Mouse (Mus musculus): ENCODE data around the gene Hoxa9.

The Hoxa9 gene

DNA sequence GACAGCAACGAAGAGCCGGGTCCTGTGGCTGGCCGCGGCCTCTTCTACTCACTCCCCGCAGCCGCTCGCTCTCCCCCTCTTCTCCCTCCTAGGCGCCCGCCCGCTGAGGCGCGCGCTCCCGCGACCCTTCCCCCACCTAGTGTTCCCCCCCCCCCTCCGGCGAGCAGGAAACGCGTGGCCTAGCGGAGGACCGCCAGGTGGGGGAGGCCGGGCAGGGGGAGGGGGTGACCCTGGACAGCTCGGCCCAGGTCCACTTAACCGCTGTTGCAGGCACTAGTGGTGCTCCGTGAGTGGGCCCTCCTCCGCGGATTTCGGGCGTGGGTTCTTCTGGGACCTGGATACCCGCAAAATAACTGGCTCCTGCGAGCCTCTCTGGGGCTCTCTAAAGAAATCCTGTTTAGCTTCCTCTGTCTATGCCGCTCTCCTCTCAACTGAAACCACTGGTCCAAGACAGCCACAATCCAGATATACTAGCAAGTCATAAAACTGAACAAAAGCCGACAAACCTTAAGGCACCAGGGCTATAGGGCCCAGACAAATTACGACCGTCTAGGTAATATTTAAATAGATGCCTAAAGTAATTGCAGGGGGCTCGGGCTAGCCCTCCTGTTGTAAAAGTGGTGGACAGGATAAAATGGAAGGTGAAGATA, at the start of gene Hoxa9:
TSS of gene Hoxa9 (minus strand) at position 574 of the 650 bp plus-strand sequence.
- DNase-seq (ENCODE audit: low spot score in 2 of 2): peak in 1 of 2 experiments; percentile 59

DNA sequence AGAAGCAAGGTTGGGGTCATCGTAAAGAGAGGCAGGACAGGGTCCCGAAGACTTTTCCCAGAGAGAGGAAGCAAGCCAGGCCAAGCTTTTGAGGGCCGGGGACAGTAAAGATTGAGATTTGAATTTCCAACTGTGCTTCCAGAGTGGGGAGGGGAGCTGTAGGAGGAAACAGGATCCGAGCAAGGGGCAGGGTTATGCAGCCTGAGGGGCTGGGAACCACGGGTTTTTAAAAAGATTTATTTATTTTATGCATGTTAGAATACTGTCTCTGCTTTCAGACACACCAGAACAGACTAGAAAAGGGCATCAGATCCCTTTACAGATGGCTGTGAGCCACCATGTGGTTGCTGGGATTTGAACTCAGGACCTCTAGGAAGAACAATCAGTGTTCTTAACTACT, 46.0 kb upstream of the Hoxa9 start:
- no peak for DNase-seq (ENCODE audit: low spot score in 2 of 2)

DNA sequence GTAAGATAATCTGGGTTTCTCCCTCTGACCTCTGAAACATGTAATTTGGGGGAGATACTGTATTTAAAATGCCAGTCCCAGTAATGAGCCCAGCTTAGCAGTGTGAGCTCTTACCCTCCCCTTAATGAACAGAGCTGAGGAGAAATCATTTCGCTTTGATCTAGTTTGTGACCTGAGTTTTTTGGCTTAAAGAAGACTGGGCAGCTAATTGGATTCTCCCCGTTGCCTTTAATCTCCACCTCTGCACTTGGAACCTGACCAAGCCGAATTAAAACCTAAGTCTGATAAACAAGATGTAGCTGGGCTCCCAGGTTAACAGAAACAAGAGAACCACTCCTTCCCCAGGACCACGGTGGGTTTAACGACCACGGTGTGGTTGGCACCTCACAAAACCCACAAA, 45.5 kb upstream of the Hoxa9 start:
- no peak for DNase-seq (ENCODE audit: low spot score in 2 of 2)

DNA sequence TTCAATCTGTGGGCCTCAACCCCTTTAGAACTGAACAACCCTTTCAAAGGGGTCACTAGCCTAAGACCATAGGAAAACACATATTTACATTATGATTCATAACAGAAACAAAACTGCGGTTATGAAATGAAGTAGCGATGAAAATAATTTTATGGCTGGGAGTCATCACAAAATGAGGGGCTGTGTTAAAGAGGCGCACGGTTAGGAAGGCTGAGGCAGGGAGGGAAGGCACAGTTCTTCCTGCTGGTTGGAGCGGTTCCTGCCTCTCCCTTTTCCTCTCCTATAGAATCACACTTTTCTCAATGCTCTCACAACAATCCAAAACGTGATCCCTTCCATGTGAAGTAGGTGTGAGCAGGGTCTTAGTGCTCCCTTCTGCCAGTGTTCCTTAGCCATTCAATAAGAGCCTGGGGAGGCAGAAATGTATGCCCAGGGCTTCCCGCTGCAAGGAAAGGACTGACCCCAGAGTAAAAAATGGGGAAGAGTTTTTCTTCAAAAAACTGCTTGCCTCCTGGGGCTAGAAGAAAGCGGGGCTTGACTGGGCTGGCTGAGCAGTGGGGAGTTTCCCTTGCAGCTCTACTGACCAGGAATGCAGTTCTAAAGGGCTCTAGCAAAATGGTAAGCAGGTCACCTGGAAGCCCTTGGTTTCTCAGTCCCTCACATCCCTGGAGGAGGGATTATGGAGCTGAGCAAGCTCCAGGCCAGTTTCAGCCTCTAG, 44.8 kb upstream of the Hoxa9 start:
- no peak for DNase-seq (ENCODE audit: low spot score in 2 of 2)

DNA sequence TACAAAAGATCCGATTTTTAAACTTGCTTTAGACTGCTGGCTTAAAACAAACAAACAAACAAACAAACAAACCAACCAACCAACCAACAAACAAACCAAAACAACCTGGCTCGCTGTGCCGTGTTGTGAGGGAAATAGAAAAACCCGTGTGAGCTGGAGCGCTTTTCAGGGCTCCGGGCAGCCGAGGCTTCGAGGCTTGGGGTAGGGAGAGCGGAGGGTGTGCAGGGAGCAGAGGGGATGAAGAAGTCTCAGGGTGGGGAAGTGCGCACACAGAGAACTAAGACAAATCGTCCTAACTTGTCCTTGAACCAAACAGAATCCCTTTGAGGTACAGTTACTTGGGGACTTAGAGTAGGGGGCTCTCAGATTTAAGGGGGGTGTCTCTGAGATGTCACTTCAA, 43.7 kb upstream of the Hoxa9 start:
- DNase-seq (ENCODE audit: low spot score in 2 of 2): no peak

DNA sequence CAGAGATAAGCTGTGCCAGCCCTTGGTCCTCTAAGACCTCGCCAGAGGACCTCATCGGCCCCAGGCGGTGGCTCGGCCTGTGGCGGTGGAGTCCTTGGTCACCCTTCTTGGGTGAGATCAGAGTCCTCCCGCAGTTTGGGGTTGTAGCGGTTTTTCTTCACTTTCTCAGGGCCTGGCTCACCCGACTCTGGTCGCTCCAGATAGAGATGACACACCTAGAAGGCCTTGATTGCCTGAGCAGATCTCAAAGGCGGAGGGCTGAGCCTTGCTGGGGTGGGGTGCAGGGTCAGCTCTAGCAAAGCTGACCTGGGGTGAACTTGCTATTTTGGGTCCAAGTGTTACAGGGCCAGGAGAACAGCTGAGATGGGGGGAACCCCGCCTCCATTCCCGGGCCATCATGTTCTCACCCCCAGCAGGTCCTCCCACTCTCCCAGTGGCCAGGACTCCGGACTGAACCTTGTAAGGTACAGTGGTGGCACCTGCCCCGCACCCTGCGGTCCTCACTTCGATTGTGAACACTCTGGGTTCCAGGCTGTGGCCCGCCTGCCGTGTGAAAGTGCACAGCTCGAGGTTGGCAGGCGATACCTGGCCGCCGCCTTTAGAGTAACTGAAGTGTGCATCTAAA, 42.9 kb upstream of the Hoxa9 start:
- no peak for DNase-seq (ENCODE audit: low spot score in 2 of 2)

DNA sequence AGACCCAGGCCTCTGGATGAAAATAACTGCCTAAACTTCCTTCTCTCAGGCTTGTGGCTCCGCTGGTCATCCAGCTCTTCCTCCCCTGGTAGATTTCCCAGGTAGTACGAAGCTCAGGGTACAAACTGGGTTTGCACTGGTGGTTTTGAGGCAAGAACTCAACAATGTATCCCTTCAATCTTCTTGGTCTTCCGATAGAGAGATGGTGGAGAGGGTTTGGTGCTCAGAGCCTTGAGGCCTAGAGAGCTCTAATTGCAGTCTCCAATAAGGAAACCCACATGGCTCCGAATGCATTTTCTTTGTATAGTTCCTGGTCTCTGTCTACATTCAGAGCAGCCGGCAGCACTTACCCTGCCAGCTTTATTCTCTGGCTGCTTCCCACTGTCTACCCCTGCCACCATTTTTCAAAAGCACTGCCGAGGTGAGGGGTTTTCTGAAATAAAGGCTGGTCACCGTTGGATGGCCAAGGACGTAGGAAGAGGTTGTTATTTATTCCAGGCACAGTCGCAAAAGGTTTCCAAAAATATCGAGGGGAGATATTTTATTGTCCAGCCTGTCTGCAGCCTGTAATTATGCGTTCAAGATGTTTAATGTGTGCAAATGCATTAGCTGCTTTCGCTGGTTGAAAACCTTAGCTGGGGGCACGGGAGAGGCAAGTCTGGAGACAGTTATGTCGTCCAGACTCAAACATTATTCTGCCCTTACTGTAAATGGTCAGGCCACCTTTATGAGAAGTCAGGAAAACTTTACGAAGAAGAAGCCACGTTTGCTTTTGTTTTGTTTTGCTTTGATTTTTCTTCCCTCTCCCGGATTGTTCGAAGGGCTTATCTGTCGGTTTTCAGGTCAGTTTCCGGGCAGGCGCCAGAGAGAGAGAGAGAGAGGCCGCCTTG, 42.1 kb upstream of the Hoxa9 start:
- DNase-seq (ENCODE audit: low spot score in 2 of 2): no peak

DNA sequence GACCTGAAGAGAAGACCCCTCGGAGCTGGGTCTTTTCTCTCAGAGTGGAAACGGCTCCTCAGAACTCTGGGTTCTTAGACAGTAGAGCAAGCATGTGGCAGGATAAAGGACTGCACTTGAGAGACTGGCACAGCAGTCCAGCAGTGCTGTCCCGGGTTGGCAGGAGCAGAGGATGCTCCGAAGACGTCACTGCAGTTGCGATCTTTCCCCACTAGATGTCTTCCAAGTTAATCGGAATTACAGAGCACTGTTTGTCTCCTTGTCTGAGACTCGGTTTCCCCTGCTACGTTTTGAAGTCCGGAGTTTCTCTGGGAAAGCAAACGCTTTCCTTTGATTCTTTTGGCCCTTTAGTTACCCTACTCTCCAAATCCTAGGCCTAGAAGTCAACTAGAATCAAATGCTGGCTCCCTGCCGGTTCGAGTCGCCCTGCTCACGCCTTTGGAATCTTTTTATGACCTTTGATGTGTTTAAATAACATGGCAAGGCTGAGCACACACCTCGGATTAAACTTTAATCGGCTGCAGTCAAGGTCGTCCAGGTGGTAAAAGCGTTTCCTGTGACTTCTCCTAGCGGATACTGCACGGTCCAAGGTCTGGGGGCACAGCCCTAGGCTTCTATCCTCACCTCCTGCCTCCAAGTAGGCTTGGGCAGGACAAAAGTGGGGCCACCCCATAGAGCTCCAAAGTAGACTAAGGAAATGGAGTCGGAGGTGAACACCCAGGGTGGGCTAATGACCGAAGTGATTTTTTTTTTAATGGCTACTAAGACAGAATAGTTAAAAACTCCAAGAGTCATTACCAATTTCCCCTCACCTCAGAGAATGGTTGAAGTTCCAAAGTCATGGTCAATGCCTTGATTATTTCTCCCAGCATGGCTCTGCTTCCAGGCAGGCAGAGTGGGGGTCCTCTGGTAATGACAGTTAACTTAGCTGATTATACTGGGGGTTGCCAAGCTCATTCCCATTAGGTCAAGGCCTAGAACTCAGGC, 39.9 kb upstream of the Hoxa9 start:
- peak in 1 of 2 experiments; percentile 65 for DNase-seq (ENCODE audit: low spot score in 2 of 2)

DNA sequence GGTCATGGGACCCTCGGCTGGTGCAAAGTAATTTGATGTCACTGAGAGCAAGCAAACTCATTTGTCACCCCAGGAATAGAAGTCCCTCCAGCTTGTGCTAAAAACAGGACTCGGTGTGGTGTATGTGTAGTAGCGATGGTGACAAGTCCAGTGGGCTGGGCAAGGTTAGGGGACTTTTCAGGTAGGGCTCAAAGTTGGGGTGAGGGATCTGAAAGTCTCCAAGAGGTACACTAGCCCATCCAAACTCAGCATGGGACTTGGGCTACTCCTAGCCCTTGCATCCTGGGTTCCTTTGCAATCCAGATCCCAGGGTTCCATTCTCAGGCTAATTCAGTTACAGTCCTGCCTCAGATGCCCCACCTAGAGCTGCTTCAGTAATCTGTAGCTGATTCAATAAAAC, 37.9 kb upstream of the Hoxa9 start:
- DNase-seq (ENCODE audit: low spot score in 2 of 2): no peak

DNA sequence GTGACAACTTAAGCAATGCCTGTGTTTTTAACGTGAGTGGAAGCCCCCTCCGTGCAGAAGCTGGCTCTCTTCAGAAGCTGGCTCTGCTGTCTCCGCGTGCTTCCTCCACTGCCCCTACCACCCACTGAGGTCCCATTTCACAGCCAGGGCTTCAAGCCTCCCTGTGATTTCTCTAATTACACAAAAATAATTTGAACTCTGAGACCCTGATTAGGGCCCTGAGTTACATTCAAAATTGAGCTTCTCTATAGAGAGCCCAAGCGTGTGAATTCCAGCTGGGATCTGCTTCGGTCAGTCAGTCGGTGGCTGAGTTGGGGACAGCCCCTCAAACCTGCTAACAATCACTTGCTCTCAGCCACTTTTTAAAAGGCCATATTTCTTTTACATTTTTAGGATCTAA, 37.5 kb upstream of the Hoxa9 start:
- no peak for DNase-seq (ENCODE audit: low spot score in 2 of 2)

DNA sequence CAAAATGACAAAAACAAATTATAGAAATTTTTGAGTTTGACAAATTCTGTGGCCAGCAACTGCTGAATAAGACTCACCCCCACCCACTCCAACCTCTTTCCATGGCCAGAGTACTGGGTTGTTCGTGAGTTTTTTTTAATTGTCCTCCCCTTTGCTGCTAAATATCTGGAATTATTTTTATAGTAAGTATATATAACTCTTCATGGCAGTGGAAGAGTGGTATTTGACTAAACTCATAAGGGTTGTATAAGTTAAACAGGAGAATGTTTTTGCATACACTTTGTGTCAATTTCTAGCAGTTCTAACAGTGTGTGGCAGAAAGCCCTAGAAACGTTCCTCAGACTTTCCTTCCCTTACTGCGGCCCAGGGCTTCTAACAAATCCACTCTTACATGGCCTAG, 36.8 kb upstream of the Hoxa9 start:
- DNase-seq (ENCODE audit: low spot score in 2 of 2): no peak

DNA sequence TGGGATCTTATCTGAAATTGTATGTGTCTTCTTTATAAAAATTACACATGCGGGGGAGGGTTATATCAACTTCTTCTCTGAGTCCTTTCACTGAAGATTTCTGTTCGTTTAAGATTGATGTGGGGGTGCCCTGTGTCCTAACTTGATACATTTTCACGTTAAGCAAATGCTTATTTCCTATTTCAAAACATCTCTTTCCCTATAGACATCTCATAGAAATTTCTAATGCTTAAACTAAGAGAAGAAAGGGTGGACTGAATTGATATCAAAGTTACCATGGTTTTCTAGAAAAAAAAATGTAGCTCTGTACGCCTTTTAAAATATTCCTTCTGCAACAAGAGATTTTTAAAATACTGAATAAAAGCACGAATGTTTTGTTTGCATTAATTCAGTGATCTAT, 36.3 kb upstream of the Hoxa9 start:
- no peak for DNase-seq (ENCODE audit: low spot score in 2 of 2)

DNA sequence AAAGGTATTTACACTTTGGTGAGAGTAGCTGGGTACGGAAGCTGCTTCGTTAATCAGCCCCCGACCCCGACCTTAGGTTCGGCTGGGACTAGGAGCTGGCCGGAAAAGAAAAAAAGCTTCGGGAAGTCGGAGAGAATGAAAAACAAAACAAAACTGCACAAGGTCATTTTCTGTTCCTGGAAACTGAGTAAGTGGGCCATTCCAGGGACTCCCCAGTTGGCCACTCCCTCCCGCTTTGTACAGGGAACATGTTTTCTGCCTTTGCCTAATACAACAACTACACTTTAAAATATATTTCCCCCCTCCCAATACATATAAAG, 35.7 kb upstream of the Hoxa9 start:
- DNase-seq (ENCODE audit: low spot score in 2 of 2): no peak

DNA sequence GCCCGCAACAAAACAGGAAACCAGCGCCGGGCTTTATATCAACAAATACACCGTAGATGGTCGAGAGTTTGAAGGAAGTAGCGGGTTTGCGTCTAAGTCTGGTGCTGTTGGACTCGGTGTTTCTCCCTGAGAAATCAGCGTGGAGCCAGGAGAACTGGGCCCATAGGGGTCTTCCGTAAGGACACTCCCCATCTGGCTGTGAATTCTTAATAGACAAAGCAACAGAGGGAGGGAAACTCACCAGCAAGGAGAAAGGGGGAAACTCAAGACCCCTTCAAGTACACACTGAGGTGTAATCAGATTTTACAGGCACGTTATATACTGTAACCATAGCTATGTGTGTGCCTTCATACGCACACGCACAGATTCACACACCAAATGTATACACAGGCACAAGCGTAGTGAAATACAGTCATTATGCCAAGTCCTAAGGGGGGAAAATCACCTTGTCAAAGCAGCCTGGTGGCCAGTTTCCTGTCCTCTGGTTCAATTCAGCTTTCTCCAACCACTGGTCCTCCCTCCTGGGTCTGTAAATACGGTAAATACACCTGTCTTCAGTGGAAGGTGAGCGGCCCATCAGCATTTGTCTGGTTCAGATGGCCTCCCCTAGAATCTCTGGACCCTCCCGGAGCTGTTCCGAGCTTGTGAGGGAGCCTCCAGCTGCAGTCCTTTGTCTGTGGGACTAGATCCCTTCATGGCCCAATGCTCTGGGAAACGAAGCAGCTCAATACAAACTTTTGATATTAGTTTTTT, 35.2 kb upstream of the Hoxa9 start:
- DNase-seq (ENCODE audit: low spot score in 2 of 2): no peak

DNA sequence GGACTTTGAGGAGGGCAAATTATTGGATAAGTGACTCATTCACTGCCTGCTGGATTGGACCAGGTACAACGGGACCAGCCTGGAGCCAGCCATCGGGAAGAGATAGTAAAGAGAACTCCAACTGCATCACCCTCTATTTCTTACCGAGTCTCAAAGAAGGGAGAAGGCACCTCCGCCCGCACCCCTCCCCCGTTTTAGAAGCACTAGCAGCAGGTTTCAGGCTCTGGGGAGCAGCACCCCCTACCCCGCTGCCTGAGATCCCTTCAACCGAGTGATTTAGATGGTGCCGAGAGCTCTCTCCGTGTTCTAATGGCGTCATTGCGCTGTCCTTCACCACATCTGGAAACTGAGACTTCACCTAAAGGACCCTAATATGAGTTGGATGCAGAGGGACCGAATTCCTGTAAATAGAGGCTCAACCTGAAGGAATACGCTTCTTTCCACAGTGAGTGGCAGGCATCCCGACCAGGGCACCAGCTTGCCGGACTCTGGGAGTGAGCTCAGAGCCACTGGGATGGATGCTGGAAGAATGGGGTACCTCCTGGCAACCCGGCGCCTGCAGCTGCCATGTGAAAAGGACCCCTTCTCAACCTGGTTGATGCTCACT, 34.5 kb upstream of the Hoxa9 start:
- no peak for DNase-seq (ENCODE audit: low spot score in 2 of 2)

DNA sequence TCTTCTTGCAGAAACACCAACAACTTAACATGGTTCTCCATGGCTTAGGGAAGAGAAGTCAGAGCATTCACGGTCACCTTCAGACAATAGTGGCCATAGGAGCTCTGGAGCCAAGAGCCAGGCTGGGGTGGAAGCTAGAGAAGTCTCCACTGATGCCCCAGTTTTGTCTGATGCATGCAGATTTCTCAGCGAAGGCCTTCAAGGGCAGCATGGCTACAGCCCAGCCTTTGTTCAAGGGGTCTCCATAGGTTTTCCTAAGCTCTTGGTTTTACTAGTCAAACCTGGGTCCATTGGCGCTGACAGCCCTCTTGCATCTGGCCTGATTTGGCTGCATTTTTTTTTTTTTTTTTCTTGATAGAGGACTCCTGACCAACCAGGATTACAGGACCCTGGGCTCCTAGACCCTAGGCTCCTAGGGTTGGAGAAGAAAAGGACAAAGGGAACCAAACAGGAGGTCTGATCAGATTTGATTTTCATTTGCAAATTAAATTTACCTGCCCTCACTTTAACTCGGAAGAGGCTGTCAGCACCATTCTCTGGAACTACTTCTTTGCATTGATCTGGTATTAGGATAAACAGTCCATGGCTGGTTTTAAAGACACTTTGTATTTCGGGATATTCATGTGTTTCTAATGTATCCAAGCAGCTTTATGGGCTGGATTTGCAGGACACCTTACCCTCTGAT, 33.4 kb upstream of the Hoxa9 start:
- DNase-seq (ENCODE audit: low spot score in 2 of 2): no peak

DNA sequence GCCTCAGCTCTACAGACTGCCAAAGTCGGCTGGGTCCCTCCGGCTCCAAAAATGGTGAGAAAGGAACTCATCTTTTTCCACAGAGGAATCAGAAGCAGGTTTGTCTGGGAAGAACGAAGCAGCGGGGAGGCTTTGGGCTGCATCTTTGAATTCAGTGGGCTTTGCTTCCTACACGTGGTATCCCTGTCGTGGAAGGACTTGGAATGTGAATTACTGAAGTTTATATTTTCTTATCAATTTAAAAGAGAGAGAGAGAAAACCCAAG, 32.4 kb upstream of the Hoxa9 start:
- no peak for DNase-seq (ENCODE audit: low spot score in 2 of 2)

DNA sequence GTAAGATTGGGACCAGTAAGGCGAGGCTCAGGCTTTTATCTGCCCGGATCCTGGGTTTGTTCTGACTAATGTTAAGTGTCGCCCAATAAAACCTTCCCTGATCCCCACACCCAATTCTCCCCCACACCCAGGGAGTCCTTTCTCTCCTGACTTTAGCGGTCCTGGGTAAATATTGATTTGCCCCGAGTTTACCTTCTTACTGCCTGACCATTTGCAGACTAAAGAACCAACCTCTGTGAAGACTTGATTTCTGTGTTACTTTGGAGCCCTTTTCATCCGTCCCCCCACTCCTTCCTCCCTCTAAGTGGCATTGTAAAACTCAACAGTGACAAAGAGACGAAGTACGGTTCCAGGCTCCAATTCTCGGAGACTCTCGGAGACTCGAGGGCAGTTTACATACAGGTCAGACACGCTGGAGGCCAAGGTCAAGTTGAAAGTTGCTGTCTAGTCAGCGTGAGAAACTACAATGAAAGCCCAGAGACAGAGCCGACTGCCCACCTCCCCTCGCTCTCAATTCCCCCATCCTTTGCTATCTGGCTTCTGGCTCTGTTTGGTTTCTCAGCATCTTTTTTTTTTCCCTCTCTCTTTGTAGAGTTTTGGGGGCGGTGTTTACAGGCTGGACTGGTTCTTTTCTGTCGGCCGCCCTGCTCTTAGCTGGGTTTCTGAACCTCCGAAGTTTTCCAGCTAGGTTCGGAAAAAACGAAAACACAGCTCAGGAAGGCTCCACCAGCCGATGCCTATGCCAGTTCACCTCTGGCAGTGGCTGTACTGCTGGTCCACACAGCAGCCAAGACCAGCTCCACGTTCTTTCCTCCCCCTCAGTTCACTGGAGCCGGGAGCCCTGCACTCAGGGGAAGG, 31.8 kb upstream of the Hoxa9 start:
- peak in 1 of 2 experiments; percentile 19 for DNase-seq (ENCODE audit: low spot score in 2 of 2)

Measured in urinary bladder, postnatal 36 days (tissue).